Mouse (Mus musculus): ENCODE results near the gene Fbxo30.
A peak's percentile ranks its signal among the peaks of the same experiment; 100 is the strongest.

Gene Fbxo30

GRCm38 (mm10) chr10:11323202-11323898 lies 42.2 kb downstream of the Fbxo30 start:
- DNase-seq (ENCODE audit: low spot score) = no peak

DNA sequence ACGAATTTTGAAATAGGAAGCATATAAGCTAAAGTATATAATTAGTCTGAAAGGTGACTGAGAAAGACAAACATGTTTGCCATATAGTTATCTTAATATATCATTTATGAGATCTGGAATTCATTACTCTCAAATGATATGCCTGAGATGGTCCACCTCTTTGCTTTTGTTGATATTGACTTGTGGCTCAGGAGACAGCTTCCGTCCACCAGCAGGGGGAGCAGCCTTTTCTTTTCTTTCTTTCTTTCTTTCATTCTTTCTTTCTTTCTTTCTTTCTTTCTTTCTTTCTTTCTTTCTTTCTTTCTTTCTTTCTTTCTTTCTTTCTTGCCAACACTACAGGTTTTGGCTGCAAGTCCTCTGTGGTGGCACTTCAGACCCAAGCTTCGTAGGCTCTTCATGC lies 45.4 kb downstream of the Fbxo30 start:
- DNase-seq (ENCODE audit: low spot score) = no peak

- DNase-seq (ENCODE audit: low spot score) = peak; percentile 91
These were observed 62.3 kb downstream of the Fbxo30 start, which contains the start of gene Epm2a for GRCm38 (mm10) chr10:11343205-11344141. TSS of gene Epm2a (plus strand) at chr10:11343404.

DNA sequence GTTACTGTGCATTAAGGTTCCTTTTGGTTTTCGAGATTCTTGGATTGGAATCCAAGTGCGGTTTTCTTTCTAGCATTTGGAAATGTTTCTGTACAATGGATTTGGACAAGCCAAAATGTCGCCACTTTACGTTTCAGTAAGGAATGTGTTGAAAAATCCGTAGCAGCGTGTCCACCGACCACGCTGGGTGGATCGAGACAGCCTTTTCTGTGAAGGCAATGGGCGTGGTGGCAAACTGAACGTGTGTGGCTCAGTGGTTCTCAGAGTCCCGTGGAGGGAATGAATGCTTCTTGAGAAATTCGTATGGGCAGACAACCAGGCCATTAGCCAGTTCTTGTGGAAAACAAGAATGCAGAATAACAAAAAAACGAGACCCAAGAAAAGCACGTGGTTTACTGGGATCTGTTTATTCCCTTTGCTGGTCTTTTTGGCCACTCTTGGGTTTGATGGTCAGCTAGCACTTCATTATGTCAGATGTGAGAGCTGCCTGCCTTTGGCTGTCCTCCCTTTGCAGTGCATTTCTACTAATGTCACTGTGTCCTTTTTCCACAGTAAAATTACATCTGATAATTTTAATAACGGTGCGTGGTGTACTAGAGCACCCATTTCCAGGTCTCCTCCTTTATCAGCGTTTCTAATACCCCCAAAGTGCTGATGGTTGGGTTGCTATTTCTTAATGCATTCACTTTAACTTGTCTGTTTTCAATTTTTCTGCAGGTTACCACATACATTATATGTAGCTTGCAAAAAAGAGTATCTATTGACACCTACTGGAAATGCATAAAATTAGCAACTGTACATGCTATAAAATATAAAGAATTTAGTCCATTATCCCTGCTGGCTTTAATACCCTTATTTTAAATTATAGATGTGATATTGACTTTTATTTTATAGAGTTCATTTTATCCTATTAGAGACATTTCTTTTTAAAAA lies 63.7 kb downstream of the Fbxo30 start:
- peak; percentile 44 for DNase-seq (ENCODE audit: low spot score)
